Mouse (Mus musculus) CD4-positive helper T cell, adult 2 months (primary cell): ENCODE results near the gene 3110082J24Rik.
A peak's percentile ranks its signal among the peaks of the same experiment; 100 is the strongest.

Experiments used
- DNase-seq: peaks from one replicate; pipeline ENCODE4 v3.0.0-alpha.2; 2012; ENCODE audit warnings: low read depth, missing footprints, low spot score

3110082J24Rik gene

DNA sequence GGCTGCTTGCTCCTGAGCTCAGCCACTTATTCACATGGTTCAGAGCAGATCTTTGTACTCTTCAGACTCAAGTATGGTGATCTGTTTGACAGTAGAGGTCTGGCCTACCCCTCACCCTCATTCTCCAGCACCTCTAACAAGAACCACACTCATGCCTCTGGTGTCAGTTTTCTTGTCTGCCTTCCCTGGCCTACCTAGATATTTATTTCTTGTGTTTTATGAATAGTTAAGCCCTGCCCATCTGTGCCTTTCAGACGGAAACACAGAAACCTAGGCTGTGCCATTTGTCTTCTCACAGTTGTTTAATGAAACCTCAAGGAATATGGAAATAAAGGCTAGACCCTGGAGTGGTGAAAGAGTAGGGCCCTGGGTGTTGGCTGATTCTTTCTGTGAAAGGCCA, 12.1 kb upstream of the 3110082J24Rik start:
- no peak for DNase-seq

DNA sequence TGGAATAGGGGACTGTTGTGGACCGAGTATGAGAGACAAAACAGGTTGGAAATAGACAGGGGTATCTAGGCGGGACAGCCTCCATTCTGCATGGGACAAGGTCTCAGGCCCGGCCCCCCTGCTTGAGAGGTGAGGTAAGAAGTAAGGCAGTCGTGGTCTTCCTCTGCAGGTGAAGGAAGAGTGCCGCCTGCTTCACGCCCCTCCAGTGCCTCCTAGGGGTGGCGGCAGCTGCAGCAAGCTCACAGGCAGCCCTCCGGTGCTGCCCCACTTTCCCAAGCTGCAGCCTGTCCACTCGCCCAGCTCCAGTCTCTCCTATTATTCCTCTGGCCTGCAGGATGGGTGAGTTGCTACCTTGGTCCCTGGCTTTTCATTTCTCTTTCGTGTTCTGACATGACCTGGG, 9.8 kb upstream of the 3110082J24Rik start:
- no peak for DNase-seq

DNA sequence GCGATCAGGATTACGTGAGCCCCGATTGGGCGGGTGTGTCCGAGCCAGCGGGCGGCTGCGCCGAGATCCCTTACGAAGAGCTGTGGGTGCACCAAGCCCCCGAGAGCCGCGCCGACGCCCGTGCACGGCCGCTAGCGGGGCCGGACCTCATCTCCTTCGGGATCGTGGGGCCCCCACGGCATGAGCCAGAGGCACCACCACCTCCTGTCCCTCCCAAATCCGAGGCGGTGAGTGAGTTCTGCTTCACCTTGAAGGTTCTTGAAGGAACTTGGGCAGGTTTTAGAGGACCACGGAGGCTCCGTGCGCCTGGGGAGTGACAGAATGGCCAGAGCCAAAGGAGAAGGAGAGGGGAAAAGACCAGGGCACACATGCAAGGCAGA, 8.9 kb upstream of the 3110082J24Rik start:
- no peak for DNase-seq

- peak; percentile 76 for DNase-seq
Measured at GRCm38 (mm10) chr5:30113881-30114760, 8.2 kb upstream of the 3110082J24Rik start.

DNA sequence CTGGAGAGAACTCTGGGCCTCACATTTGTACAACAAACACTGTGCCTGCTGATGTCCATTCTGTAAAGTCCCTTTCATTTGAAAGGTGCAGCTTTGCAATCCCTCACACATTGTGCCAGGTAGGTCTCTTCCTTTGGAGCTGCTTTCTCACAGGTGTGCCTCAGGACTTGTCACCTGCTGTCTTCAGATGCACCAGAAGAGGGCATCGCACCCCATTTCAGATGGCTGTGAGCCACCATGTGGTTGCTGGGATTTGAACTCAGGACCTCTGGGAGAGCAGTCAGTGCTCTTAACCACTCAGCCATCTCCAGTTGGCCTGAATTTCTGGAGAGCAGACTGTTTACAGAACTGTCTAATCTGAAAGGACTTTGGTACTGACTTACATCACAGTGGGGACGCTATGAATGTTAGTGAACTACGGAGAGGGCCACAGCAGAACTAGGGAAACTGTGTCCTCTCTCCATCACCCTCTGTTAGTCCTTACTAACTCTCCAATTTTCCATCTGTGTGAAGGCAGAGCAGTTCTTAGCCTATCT, 6.7 kb upstream of the 3110082J24Rik start:
- DNase-seq: no peak

GRCm38 (mm10) chr5:30111771-30112170, 5.9 kb upstream of the 3110082J24Rik start:
- no peak for DNase-seq

GRCm38 (mm10) chr5:30111126-30111525, 5.2 kb upstream of the 3110082J24Rik start:
- DNase-seq: no peak

GRCm38 (mm10) chr5:30110371-30111060, 4.6 kb upstream of the 3110082J24Rik start:
- DNase-seq: no peak

DNA sequence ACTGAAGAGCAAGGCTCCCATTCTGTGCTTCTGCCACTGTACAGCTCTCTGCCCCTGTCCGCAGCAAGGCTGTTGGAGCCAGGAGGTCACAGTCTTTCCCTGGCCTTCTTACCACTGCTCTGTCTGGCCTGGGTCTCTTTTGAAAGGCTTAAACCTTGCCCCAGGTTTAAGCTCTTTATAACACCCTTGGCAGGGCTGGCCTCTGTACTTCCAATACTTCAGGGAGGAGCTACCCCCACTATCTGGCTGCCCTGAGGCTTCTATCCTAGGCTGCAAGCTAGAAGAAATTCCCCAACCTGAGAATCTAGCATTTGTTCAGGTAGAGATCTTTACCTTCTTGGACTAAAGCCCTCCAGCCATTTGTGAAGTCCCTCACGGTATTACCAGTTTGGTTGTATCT, 4.0 kb upstream of the 3110082J24Rik start:
- no peak for DNase-seq

- no peak for DNase-seq
Measured at GRCm38 (mm10) chr5:30108233-30108632, 2.3 kb upstream of the 3110082J24Rik start.

DNA sequence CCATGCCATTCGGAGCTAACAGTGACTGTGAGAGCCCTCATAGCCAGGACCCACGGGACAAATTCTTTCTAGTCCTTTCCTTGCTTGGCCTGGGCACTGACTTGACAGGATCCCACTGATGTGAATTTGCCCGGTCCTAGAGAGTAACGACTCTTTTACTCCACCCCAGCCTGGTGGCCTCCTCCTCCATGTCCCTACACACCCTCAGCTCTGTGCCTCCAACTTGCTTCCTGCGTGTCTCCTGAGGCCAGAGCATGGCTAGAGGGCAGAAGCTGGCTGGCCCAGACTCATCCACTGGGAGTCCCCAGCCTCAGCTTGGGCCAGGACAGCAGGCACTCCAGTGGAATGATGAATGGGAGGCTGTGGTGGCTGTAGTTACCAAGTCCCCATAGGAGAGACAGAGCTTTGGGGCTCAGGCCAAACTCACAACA, 1.7 kb upstream of the 3110082J24Rik start:
- DNase-seq: no peak

DNA sequence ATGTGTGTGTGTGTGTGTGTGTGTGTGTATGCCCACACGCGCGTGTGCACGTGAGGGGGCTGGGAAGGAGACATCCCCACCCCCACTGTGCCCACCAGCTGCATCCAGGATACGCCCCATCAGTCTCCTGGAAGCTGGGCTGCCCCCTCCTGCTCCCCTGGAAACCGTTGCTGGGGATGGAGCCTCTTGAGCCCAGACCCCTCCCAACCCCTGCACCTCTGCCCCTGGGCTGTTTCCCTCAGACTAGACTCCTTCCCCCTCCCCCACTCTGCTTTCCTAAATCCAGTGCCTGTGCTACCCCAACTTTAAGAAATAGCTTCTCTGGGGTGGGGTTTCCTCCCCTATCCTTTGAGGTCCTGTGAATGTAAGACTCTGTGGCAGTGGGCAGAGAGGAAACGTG, 1.3 kb upstream of the 3110082J24Rik start:
- no peak for DNase-seq

DNA sequence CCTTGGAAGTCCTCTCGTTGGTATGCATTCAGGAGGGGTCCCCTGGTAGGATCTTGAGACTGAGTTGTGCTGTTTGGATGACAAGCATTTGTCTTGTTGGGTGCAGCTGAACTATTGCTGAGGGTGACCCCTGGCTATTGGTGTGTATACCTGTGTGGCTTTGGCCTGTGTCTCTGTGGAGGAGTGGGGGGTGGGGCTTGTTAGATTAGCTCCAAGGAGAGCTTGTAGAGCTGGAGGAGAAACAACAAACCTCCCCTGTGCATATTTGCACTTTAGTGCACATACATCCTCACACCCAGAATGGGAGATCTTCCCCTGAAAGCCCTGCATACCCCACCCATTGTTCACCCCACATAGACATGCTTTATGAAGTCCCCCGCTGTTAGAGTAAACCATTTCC, 870 bp upstream of the 3110082J24Rik start:
- DNase-seq: no peak

DNA sequence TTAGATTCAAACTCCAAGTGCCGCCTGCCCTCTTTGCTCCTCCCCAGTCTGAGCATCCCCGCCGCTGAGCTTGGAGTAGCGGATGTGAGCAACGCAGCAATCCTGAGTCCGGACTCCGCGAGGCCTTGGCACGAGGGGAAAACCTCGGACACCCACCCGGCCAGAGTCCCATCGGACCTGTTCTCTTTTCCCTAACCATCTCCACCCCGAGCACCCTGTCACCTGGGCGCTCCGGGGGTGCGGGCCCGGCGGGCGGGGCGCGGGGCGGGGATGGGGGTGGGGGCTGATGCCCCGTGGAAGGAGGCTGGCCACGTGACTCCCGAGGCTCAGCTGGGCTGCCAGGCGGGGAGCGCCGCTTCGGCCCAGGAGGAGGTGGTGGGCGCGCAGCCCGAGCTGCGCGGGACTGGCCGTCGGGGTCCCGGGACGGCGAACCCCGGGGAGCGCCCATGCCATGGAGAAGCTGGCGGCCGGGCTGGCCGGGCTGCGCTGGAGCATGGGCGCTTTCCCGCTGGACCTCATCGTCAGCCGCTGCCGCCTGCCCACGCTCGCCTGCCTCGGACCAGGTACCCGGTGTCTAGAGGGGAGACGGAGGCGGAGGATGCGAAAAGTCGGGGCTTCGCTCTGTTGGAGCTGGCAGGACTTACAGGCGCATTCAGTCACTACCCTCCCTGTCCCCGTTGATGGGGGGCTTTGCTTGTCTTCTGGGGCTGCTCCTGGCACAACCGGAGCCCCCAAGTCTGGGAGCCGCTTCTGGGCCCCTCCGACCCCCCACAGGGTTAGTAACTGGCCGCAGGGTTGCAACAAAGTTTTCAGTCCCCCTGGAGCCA, 832 bp downstream of the 3110082J24Rik start, which contains the start of gene Garem2:
Gene Garem2 (plus strand): TSS at position 321 of the 827 bp plus-strand sequence.
- no peak for DNase-seq

- peak; percentile 26 for DNase-seq
Measured at GRCm38 (mm10) chr5:30104339-30104738, 1.5 kb downstream of the 3110082J24Rik start.

GRCm38 (mm10) chr5:30103340-30103739, 2.5 kb downstream of the 3110082J24Rik start:
- DNase-seq: no peak

DNA sequence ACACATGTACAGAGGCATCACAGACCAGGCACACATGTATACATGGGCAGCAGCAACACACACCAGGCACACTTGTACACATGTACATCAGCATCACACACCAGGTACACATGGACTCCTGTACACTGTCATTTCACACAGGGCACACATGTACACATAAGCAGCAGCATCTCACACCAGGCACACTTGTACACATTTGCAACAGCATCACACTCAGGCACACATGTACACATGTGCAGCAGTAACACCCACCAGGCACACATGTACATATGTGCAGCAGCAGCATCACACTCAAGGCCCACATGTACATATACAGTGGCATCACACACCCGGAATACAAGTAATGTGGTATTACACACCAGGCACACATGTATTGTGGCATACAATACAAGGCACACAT, 7.6 kb downstream of the 3110082J24Rik start:
- no peak for DNase-seq

DNA sequence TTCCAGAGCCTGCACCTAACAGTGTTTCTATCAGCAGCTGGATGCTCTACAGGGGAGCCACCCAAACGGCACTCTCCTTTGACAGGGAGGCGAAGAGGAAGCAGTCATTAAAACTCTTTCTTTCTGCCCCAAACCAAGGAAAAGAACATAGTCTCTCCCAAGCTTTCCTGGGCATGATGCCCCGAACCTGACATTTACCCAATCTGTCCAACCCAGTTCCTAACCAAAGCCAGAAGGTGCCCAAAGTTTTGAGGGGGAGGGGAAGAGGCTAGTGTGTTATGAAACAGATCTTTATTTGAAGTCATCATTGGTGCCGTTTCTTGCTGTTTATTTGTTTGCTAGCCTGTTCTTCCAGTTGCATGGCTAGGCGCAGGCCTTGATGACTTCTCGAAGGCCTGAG, 10.2 kb downstream of the 3110082J24Rik start:
- no peak for DNase-seq

DNA sequence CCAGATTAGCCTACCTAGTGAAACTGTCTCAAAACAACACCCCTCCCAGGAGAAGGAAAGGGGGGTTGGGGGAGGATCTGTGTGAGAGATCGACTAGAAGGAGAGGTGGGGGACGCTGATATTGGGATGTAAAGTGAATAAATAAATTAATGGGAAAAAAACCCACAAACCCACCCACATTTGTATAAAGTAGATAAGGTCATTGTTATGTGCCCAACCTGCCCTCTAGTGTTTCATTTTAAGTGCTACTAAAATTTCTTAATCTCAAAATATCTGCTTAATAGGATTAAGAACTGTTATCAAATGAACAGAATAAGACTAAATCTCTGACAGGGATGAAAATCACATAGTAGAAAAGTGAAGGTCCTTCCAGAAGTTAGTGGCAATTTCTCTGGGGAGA, 11.5 kb downstream of the 3110082J24Rik start:
- no peak for DNase-seq

GRCm38 (mm10) chr5:30092701-30093100, 13.2 kb downstream of the 3110082J24Rik start:
- DNase-seq: no peak
